Mouse (Mus musculus) lung, embryonic 14.5 days (tissue): ENCODE data around the gene Polg. TPM values are rescaled to one million over a fixed set of nuclear protein-coding genes. Genes with fewer than 3 reads are reported as not detected.

Experiments
- ATAC-seq: fragments of 200-750 bp; cut with Nextera tagmentation; 2 replicates; pipeline ENCODE4 v1.8.0; 2017; ENCODE audit warnings: mild to moderate bottlenecking, moderate TSS enrichment, moderate library complexity; ENCODE audit not compliant: insufficient read depth
- DNase-seq: peaks from one replicate; pipeline ENCODE4 v3.0.0-alpha.2; 2015
- H3K27ac ChIP-seq: fragments of 300-500 bp; sonication (generic); 2 replicates; pipeline ENCODE4 v1.5.1; 2014; ENCODE audit warnings: low read depth, mild to moderate bottlenecking, moderate library complexity
- H3K27me3 ChIP-seq: fragments of 300-500 bp; sonication (generic); 2 replicates; pipeline ENCODE4 v1.6.1; 2014; ENCODE audit warnings: low read length, control low read depth; ENCODE audit not compliant: insufficient read depth
- H3K36me3 ChIP-seq: fragments of 300-500 bp; sonication (generic); 2 replicates; pipeline ENCODE4 v1.6.1; 2014; ENCODE audit warnings: control low read depth; ENCODE audit not compliant: insufficient read depth
- H3K4me1 ChIP-seq: fragments of 300-500 bp; sonication (generic); 2 replicates; pipeline ENCODE4 v1.6.1; 2014; ENCODE audit warnings: antibody characterized with exemption, control low read depth; ENCODE audit not compliant: insufficient read depth
- H3K4me2 ChIP-seq: fragments of 300-500 bp; sonication (generic); 2 replicates; pipeline ENCODE4 v1.6.1; 2014; ENCODE audit warnings: mild to moderate bottlenecking
- H3K4me3 ChIP-seq: fragments of 300-500 bp; sonication (generic); 2 replicates; pipeline ENCODE4 v1.5.1; 2014; ENCODE audit warnings: low read depth, low read length
- H3K9ac ChIP-seq: fragments of 300-500 bp; sonication (generic); 2 replicates; pipeline ENCODE4 v1.6.1; 2014
- H3K9me3 ChIP-seq: fragments of 300-500 bp; sonication (generic); 2 replicates; pipeline ENCODE4 v1.6.1; 2016; ENCODE audit warnings: low read depth, low read length, control low read depth
- CTCF ChIP-seq: IDR thresholded peaks from 2 replicates; pipeline ENCODE4 v1.5.1; 2016; ENCODE audit warnings: antibody characterized with exemption, low read depth
- WGBS: fragments of 180-500 bp; shearing (Covaris S2); extraction: QIAGEN DNeasy Blood & Tissue Kit; methylation state at CpG from one replicate; pipeline ENCODE4 v1.1.7; 2014; 5-methylcytosine and 5-hydroxymethylcytosine counted together
- polyA plus RNA-seq: library from polyadenylated mRNA; unstranded; fragments of >200 nt; fragmentation: Nextera tagmentation; extraction: Ambion mirVana; gene quantifications from 2 replicates; pipeline ENCODE4 v1.2.1, GENCODE M21; 2014

The Polg gene
- polyA plus RNA-seq, 1 experiment from 2014 or later: 65.0 TPM

DNA sequence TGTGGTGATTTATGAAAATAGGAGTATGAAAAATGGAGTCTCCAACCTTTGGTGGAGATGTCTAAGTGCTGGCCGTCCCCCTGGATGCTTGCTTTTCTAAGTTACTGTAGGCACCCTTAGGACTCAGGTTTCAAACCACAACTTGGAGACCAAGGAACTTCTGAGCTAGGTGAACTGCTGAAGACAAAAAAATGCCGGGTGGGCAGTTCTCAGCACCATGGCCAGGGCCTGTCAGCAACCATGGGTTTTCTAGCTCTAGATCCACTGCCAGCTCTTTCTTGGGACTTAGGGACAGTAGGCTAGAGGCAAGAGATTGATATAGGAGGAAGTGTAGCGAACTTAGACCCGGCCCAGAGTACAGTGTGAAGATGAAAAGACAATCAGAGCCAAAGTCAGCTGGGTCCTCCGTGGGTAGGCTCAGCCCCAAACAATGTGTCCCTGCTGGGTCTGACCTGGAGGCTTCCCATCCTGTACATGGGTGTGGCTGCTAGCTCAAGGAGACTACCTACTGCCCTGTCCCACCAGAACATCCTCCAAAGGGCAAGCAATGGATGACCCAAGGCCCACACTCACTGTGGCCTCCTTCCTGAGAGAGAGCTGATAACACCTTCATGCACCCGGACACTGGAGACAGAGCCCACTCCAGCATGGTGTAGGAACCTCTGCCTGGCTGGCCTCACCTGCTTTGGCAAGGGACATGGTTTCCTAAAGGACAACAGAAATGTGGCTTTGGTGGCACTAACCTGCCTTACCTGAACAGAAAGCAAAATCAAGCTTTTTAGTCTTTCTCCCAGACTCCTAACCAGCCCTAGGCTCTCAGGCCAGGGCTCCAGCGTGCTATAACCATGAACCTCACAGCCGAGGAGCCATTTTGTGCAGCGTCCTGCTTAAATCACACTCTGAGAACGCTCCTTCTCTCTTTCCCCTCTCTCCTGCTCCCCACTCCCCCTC is 36.3 kb upstream of the Polg start:
- no peak overlapping the region for H3K4me3 ChIP-seq
- H3K36me3 ChIP-seq: no peaks in the 10 kb centered on the region
- TF ChIP-seq CTCF: no peak
- H3K9ac ChIP-seq: no peak overlapping the region
- peaks cover 100% of the 10 kb centered on the region for H3K27me3 ChIP-seq
- no peak overlapping the region for H3K4me2 ChIP-seq
- no peaks in the 10 kb centered on the region for H3K4me1 ChIP-seq
- no peaks in the 10 kb centered on the region for H3K9me3 ChIP-seq
- no peak overlapping the region for H3K27ac ChIP-seq
- peak; percentile 43 for DNase-seq
- 8% methylated on average over 10 of the region's 10 CpGs for WGBS
- no peak for ATAC-seq

DNA sequence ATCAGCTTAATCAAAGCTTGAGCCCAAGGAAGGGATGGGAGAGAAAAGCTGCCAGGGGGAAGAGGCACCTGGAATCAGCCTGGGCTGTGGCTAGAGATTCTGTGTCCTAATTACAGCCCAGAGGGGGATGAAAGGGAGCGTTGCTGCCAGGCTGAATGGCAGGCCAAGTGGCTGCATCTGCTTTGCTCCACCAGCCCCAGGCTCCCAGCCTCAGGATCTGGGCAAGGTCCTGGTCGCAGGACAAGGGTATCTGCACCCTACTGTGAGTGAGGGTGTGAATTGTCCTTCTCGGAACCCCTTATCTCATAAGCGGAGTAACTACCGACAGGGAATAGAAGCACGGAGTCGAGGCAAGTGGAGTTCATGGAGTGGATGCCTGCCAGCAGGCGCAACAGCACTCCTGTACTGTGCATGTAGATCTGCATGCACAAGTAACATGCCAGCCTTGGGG is 35.4 kb upstream of the Polg start:
- TF ChIP-seq CTCF: no peak
- Histone ChIP-seq H3K4me1 (no peaks in the 10 kb centered on the region), H3K9ac (no peak overlapping the region), H3K27ac (no peak overlapping the region), H3K27me3 (peaks cover 100% of the 10 kb centered on the region), H3K9me3 (no peaks in the 10 kb centered on the region), H3K36me3 (no peaks in the 10 kb centered on the region), H3K4me3 (no peak overlapping the region), H3K4me2 (no peak overlapping the region)
- ATAC-seq: no peak
- 6% methylated on average over 8 of the region's 8 CpGs for WGBS
- DNase-seq: no peak

DNA sequence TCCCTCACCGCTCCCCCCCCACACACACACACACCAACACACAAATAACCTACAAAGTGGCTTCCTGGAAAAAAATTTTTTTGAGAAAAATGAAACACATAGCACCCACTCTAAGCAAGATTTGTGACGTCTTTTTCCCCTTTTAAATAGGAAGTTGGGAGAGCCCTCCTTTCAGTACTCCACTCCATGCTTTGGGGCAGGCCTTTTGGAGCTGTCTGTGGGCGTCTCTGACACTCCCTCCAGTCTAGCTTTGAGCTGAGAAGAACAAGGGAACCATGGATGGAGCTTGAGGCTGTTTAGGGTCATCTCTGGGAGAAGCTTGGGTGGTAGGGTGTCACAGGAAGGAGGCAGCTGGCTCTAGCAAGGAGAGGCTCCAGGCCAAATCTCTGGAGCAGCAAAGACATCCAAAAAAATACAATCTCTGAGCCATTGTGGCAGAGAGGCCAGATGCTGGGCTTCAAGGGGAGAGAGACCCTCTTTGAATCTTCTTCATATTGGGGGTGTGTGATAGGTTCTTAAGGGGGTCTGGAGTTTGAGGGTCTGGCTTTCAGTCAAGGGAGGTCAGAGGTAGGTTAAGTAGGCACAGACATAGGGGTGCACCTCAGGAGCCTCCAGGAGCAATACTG is 34.6 kb upstream of the Polg start:
- H3K27me3 ChIP-seq: peaks cover 100% of the 10 kb centered on the region
- no peak for ATAC-seq
- no peak for TF ChIP-seq CTCF
- H3K4me2 ChIP-seq: no peak overlapping the region
- no peak overlapping the region for H3K27ac ChIP-seq
- no peak overlapping the region for H3K9ac ChIP-seq
- no peak for DNase-seq
- no peaks in the 10 kb centered on the region for H3K36me3 ChIP-seq
- no peaks in the 10 kb centered on the region for H3K4me1 ChIP-seq
- 10% methylated on average over 3 of the region's 3 CpGs for WGBS
- no peak overlapping the region for H3K4me3 ChIP-seq
- H3K9me3 ChIP-seq: no peaks in the 10 kb centered on the region

DNA sequence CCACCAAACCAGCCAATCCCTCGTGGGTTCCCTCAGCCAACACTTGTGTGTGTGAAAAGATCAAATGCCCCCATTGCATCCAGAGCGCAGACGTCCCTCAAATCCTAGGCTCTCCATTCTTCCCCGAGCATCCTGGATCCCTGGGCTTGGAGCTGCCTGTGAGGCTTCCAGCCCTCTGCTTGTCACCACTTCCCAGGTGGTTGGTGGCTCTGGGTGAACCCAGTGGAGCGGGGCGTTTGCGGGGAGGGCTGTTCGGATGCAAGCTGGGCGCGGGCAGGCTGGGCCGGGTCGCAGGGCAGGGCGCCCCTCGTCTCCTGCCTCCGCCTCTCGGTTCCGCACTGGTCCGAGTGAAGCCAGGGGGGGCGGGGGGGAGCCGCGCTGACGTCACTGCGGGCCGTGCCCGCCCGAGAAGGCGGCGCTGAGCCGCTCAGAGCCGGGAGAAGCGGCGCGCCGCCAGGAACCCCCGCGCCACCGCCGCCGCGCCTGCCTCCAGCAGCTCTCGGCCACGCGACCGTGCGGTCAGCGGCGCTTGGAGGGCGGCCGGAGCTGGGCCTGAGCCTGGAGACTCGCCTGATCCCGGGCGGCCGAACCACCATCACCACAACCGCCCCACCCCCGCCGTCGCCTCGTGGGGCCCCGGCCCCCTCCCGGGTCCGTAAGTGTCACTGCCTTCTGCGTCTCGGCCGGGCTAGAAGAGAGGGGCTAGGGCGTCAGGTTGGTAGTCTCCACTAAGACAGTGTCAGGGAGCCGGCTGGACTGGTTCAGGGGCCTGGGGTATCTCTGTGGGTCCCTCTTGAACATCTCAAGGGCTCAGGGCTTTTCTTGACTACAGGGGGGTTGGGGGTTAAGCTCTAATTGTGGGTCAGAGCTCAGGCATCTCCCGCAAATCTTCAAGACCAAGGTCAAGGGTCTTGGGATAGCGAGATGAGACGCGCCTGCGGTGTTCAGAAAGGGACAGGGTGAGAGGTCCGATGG is 33.7 kb upstream of the Polg start:
- H3K4me2 ChIP-seq: peak overlapping the region; percentile 47
- DNase-seq: no peak

DNA sequence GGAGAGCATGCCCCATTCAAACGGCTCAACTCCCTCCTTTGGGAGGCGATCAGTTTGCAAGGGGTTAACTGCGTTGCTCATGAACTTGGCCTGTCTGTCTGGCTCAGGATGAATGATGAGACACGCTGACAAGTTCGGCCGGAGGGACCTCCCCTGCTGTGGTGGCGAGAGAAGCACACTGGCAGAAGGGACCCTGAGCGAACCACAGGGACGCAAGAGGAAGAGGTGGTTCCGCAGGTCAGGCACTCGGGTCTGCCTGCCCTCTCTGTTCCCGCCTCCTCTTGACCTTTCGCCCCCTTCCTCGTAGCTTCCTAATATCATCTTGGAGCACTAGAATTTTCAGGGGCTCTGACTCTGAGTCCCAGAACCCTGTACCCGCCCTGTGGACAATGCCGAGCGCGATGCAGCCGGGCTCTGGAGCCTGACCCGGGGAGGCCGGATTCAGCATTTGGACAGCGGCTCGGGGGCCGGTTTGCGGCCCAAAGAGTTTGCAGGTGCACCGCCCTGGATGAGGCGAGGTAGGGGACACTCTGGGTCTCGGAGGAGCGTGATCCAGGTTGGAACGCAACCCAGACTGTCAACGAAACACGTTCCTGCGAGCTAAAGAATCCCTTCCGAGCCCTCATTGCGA is 32.9 kb upstream of the Polg start:
- Histone ChIP-seq H3K36me3 (no peaks in the 10 kb centered on the region), H3K4me3 (0 out of 2 replicates have a peak overlapping the region, but pooled peaks have one; percentile 16), H3K9ac (no peak overlapping the region), H3K27me3 (peaks cover 98% of the 10 kb centered on the region), H3K4me2 (no peak overlapping the region), H3K4me1 (no peaks in the 10 kb centered on the region), H3K27ac (no peak overlapping the region), H3K9me3 (no peaks in the 10 kb centered on the region)
- ATAC-seq (no peak), DNase-seq (peak; percentile 82)
- 2% methylated on average over 35 of the region's 35 CpGs for WGBS
- TF ChIP-seq CTCF: no peak

More for the DNA sequence above, 33.7 kb upstream of the Polg start:
- no peak for TF ChIP-seq CTCF
- H3K27ac ChIP-seq: no peak overlapping the region
- no peaks in the 10 kb centered on the region for H3K9me3 ChIP-seq
- 2% methylated on average over 59 of the region's 72 CpGs for WGBS
- no peak for ATAC-seq
- no peak overlapping the region for H3K9ac ChIP-seq
- H3K4me1 ChIP-seq: no peaks in the 10 kb centered on the region
- H3K36me3 ChIP-seq: no peaks in the 10 kb centered on the region
- peaks cover 98% of the 10 kb centered on the region for H3K27me3 ChIP-seq
- peak overlapping the region; percentile 16 for H3K4me3 ChIP-seq

DNA sequence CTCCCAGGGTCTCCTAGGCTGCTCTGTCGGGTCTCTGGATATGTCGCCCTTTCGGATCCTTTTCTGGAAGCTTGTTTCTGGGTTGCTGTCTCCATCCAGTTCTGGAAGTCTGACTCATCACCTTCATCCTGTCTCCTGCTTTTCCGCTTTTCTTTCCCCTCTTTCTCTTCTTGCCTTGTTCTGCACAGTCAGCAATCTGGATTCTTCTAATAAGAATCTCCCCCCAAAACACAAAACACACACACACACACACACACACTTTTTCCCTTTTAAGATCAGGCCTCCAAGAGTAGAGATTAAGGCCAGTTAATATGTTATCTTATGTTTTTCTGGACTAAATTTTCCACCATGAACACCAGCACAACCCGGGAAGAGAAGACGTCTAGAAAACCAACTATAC is 32.2 kb upstream of the Polg start:
- Histone ChIP-seq H3K4me1 (no peaks in the 10 kb centered on the region), H3K9me3 (no peaks in the 10 kb centered on the region), H3K27me3 (peaks cover 92% of the 10 kb centered on the region), H3K9ac (no peak overlapping the region), H3K4me2 (no peak overlapping the region), H3K36me3 (no peaks in the 10 kb centered on the region), H3K27ac (no peak overlapping the region), H3K4me3 (no peak overlapping the region)
- no peak for TF ChIP-seq CTCF
- ATAC-seq (no peak), DNase-seq (no peak)
- 2% methylated on average over 6 of the region's 6 CpGs for WGBS
